Mouse (Mus musculus): ENCODE results near the gene 2700097O09Rik. TPM values are rescaled to one million over a fixed set of nuclear protein-coding genes. Genes with fewer than 3 reads are reported as not detected.
"Not testable (repeated sequence)": the region's sequence is repeated elsewhere in the genome, so short reads cannot be mapped to it uniquely, and the experiment has no call there.

Gene 2700097O09Rik
- total RNA-seq (2017) = 6.3 to 10.3 TPM (median 9.5 TPM) in 3 replicates

- ATAC-seq (replicated peaks; ENCODE audit: insufficient number of reproducible peaks, low FRiP score, low TSS enrichment, poor library complexity, severe bottlenecking) = peak; percentile 93
Observed at GRCm38 (mm10) chr12:55079726-55080600, at the start of gene 2700097O09Rik, which contains the start of gene Srp54a. Gene 2700097O09Rik, minus strand, starts transcription at chr12:55080110. Gene Srp54a, plus strand, starts transcription at chr12:55080262.

- peak; percentile 33; the same call in 1 of the 2 replicates for ATAC-seq (replicated peaks; ENCODE audit: insufficient number of reproducible peaks, low FRiP score, low TSS enrichment, poor library complexity, severe bottlenecking)
Observed at GRCm38 (mm10) chr12:55124731-55125130, 44.8 kb upstream of the 2700097O09Rik start.

- ATAC-seq (replicated peaks; ENCODE audit: insufficient number of reproducible peaks, low FRiP score, low TSS enrichment, poor library complexity, severe bottlenecking) = peak; percentile 79
Observed at GRCm38 (mm10) chr12:55124242-55124641, 44.3 kb upstream of the 2700097O09Rik start, which contains the start of gene Fam177a. Gene Fam177a, plus strand, starts transcription at chr12:55124469.

GRCm38 (mm10) chr12:55112616-55113015, 32.7 kb upstream of the 2700097O09Rik start:
- not testable (repeated sequence) for ATAC-seq (replicated peaks; ENCODE audit: insufficient number of reproducible peaks, low FRiP score, low TSS enrichment, poor library complexity, severe bottlenecking)

- not testable (repeated sequence) for ATAC-seq (replicated peaks; ENCODE audit: insufficient number of reproducible peaks, low FRiP score, low TSS enrichment, poor library complexity, severe bottlenecking)
Observed at GRCm38 (mm10) chr12:55092127-55092526, 12.2 kb upstream of the 2700097O09Rik start.

- peak; percentile 29 for ATAC-seq (replicated peaks; ENCODE audit: insufficient number of reproducible peaks, low FRiP score, low TSS enrichment, poor library complexity, severe bottlenecking)
Observed at GRCm38 (mm10) chr12:55080601-55080942, 662 bp upstream of the 2700097O09Rik start.

- not testable (repeated sequence) for ATAC-seq (replicated peaks; ENCODE audit: insufficient number of reproducible peaks, low FRiP score, low TSS enrichment, poor library complexity, severe bottlenecking)
Observed at GRCm38 (mm10) chr12:55078706-55079105, 1.2 kb downstream of the 2700097O09Rik start.

GRCm38 (mm10) chr12:55075296-55075695, 4.6 kb downstream of the 2700097O09Rik start:
- no peak for ATAC-seq (replicated peaks; ENCODE audit: insufficient number of reproducible peaks, low FRiP score, low TSS enrichment, poor library complexity, severe bottlenecking)

- ATAC-seq (replicated peaks; ENCODE audit: insufficient number of reproducible peaks, low FRiP score, low TSS enrichment, poor library complexity, severe bottlenecking) = no peak
Observed at GRCm38 (mm10) chr12:55073686-55074085, 6.2 kb downstream of the 2700097O09Rik start.

- ATAC-seq (replicated peaks; ENCODE audit: insufficient number of reproducible peaks, low FRiP score, low TSS enrichment, poor library complexity, severe bottlenecking) = no peak
Observed at GRCm38 (mm10) chr12:55072495-55072894, 7.4 kb downstream of the 2700097O09Rik start.

GRCm38 (mm10) chr12:55062141-55062540, 17.8 kb downstream of the 2700097O09Rik start:
- ATAC-seq (replicated peaks; ENCODE audit: insufficient number of reproducible peaks, low FRiP score, low TSS enrichment, poor library complexity, severe bottlenecking) = no peak

- ATAC-seq (replicated peaks; ENCODE audit: insufficient number of reproducible peaks, low FRiP score, low TSS enrichment, poor library complexity, severe bottlenecking) = no peak
Observed at GRCm38 (mm10) chr12:55061006-55061405, 18.9 kb downstream of the 2700097O09Rik start.

GRCm38 (mm10) chr12:55060212-55060898, 19.6 kb downstream of the 2700097O09Rik start:
- no peak for ATAC-seq (replicated peaks; ENCODE audit: insufficient number of reproducible peaks, low FRiP score, low TSS enrichment, poor library complexity, severe bottlenecking)

- no peak for ATAC-seq (replicated peaks; ENCODE audit: insufficient number of reproducible peaks, low FRiP score, low TSS enrichment, poor library complexity, severe bottlenecking)
Observed at GRCm38 (mm10) chr12:55059812-55060211, 20.1 kb downstream of the 2700097O09Rik start.

GRCm38 (mm10) chr12:55058865-55059615, 20.9 kb downstream of the 2700097O09Rik start:
- ATAC-seq (replicated peaks; ENCODE audit: insufficient number of reproducible peaks, low FRiP score, low TSS enrichment, poor library complexity, severe bottlenecking) = no peak

GRCm38 (mm10) chr12:55056703-55057102, 23.2 kb downstream of the 2700097O09Rik start:
- ATAC-seq (replicated peaks; ENCODE audit: insufficient number of reproducible peaks, low FRiP score, low TSS enrichment, poor library complexity, severe bottlenecking) = no peak

GRCm38 (mm10) chr12:55054551-55055241, 25.2 kb downstream of the 2700097O09Rik start:
- ATAC-seq (replicated peaks; ENCODE audit: insufficient number of reproducible peaks, low FRiP score, low TSS enrichment, poor library complexity, severe bottlenecking) = no peak

- ATAC-seq (replicated peaks; ENCODE audit: insufficient number of reproducible peaks, low FRiP score, low TSS enrichment, poor library complexity, severe bottlenecking) = no peak
Observed at GRCm38 (mm10) chr12:55053267-55053666, 26.6 kb downstream of the 2700097O09Rik start.
